Mouse (Mus musculus) induced T-regulatory cell, adult 2 months (primary cell): ENCODE results near the gene Eomes.
A peak's percentile ranks its signal among the peaks of the same experiment; 100 is the strongest.

Source experiments
- DNase-seq: peaks from one replicate; pipeline ENCODE4 v3.0.0-alpha.2; 2012; ENCODE audit warnings: low read depth

Gene Eomes

GRCm38 (mm10) chr9:118488138-118488895, 10.3 kb downstream of the Eomes start:
- DNase-seq: peak; percentile 70

DNA sequence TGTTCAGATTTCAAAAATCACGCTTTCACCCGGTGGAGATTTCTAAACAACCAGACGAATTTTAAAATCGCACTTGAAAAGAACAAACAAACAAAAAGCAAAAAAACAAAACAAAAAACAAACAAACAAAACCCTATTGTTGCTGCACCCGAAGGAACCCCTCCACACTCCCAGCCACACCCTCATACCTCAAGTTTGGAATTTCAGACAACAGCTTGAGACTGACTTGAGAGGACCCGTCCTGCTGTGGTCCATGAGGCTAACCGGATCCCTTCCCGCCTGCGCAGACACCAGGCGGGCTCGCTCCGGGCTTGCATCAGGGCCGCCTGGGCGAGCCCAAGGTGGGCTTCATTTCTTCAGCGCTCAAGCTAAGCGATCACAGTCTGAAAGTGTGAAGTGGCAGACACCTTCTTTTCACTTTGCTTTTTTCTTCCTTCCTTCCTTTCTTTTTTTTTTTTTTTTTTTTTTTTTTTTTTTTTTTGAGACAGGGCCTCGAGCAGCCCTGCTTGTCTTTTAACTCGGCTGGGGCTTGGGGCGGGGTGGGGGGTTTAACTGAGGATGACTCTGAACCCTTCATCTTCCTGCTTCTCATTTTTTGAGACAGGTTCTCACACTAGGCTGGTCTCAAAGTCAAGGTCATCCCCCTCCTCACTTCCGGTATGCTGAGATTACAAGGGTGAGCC, 11.0 kb downstream of the Eomes start:
- peak; percentile 52 for DNase-seq

DNA sequence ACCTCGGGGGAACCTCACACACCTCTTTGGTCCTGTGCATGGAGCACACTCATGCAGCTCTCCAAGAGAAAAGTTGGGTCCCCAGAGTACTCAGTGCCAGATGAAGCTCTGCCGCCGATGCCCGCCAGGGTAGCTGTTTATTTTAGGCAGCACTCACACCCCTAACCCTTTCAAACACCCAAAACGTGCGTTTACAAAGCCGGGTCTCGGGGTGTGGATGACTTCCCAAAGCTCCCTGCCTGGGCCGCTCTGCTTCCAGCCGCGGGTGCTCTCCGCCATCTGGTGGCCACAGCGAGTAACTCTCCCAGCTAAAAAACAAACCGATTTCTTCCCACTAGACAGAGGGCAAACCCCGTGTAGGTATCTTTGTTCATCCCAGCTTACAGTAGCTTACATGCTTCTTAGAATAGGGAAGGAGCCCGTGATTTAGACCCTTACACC, 11.6 kb downstream of the Eomes start:
- DNase-seq: peak; percentile 88

- DNase-seq: no peak
These were observed 13.2 kb downstream of the Eomes start for GRCm38 (mm10) chr9:118491195-118491594.

- no peak for DNase-seq
These were observed 15.1 kb downstream of the Eomes start for GRCm38 (mm10) chr9:118492932-118493698.

DNA sequence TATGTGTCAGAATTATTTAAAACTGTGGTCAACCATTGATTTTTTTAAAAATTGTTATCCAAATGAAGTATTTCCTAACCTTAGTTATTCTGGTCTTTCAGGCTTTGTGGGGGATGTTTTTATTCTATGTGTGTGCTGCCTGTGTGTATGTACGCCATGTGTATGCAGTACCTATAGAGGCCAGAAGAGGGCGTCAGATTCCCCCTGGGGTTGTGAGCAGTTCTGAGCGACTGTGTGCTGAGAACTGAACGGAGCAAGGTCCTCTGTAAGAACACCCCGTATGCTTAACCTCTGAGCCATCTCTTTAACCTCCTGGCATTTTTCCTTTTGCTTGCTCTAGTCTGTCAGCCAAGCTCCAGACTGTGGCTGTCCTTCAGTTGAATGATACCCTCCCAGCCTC, 16.1 kb downstream of the Eomes start:
- DNase-seq: no peak

DNA sequence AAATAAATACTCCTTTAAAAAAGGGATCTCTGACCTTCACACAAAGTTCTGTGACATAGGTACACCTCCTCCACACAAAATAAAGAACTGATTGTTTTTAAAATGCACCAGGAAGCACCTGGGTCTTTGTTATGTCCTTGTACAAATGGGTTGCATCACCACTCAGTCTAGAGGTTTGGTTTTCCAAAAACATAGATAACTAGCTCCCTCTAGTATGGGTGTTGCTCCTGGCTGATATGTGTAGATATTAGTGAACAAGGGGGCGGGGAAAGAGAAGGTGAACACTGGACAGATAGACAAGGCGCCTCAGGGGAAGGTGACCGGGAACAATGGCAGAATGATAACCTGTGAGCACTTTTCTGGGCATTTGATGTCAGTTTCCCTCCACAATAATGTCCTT, 17.9 kb downstream of the Eomes start:
- DNase-seq: no peak

DNA sequence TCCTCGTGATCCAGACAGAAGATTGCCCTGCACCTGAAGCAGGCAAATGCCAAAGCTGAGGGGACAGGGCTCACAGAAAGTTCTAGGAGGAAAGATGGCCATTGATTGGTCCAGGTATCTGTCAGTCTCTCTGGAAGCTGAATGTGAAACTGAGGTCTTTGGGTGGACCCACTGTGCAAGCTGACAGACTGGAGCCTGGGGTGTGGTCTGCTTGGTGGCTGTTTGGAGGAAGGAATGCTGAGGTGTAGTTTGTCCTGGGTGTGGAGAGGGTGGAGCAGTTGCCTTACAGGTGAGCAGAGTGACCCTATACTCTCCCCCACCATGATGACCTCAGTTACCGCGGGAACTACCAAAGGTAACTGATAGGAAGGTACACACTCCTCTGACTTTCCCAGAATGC, 18.9 kb downstream of the Eomes start:
- DNase-seq: no peak

GRCm38 (mm10) chr9:118498061-118498460, 20.0 kb downstream of the Eomes start:
- DNase-seq: no peak

- no peak for DNase-seq
These were observed 23.0 kb downstream of the Eomes start for GRCm38 (mm10) chr9:118500963-118501362.

DNA sequence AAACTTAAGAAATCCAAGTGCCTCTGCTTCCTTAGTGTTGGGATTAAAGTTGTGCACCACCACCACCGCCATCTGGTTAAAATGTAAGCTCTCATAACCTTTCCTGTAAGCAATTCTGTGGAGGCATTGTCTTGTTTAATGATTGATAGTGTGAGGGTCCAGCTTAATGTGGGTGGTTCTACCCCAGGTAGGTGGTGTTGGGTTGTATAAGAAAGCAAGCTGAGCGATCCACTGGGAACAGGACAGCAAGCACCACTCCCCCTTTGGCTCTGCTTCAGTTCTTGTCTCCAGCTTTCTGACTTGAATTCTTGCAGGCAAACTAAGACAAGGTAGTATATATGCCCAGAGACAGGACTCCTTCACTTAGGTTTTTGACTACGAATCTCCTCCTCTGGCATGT, 26.6 kb downstream of the Eomes start:
- no peak for DNase-seq

DNA sequence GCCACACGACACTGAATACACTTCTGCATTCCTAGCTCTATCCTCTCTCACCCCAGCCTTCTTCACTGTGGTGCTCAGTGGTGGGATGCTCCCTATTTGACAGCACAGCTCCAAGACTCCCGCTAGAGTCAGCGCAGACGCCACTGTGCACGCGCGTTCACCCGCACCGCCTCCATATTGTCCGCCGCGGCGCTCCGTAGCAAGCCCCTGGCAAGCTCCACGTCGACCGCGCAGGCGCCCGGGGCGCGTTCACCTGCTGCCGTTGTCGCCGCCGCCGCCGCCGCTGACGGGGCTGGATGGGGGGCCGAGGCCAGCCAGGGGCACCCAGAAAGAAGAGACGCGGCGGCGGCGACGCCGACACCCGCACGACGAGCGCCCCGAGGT, 28.0 kb downstream of the Eomes start, which contains the start of gene Golga4:
Gene Golga4 (plus strand): TSS at position 248 of the 384 bp plus-strand sequence.
- DNase-seq: peak; percentile 86

DNA sequence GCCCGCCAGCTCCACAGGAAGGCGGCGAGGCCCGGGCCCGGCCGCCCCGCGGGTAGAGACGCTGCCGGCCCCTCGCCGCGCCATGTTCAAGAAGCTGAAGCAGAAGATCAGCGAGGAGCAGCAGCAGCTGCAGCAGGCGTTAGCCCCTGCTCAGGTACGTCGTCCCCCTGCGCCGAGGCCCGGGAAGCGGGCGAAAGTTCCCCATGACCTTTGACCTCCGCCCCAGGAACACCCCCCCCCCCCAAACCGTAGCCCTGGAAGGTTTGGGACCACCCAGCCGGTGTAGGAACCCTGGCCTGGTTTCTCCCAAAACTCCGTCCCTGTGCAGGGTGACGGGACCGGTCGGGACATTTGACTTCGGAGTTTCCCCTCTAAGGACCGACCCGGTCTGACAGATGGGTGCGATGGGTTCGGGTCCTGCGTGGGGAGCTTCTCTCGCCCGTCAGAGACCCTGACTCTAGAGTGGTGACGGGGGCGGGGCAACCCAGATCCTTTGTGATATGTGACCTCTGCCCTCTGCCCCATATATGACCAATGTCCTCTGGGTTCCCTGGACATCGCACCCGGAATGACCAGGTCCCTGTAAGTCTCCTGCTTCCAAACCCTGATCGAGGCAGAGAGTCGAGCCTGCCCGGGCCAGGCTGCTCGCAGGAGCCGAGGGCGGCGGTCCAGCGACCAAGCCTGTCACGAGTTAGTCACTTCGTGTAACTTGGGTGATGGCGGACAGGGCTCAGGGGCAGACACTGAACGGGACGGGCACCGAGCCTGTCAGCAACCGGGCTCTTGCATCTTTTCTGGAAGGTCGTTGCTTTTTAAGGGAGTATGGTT, 28.6 kb downstream of the Eomes start:
- DNase-seq: peak; percentile 43

DNA sequence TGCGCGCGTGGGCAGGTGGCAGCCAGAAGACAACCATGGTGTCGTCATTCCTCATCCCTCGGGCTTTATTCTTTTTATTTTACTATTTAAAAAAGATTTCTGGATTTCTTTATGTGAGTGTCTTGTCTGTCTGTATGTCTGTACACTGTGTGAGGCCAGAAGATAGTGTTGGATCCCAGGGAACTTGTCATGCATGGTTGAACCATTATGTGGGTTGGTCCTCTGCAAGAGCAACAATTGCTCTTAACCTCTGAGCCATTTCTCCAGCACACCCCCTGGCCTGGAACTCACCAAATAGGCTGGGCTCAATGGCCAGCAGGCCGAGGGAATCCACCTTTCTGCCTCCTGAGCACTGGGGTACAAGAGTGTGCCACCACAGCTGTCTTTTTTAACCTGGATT, 29.5 kb downstream of the Eomes start:
- no peak for DNase-seq

DNA sequence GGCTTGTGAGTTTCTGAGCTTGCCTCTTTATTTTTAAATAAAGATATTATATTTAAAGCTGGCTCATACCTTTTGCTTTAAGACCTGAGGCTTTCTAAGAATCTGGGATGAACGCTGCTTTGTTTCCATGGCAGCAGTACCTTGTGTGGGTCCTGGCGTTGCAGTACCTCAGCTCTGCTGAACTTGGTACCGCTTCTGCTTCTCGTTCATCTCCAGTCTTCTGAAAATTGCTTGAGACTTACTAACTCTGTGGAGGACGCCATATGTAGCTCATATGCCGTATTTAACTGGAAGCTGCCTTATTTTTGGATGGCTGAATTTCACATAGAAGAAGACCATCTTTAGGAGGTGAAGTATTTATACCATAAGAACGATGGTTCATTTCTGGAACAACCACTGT, 30.6 kb downstream of the Eomes start:
- DNase-seq: no peak

DNA sequence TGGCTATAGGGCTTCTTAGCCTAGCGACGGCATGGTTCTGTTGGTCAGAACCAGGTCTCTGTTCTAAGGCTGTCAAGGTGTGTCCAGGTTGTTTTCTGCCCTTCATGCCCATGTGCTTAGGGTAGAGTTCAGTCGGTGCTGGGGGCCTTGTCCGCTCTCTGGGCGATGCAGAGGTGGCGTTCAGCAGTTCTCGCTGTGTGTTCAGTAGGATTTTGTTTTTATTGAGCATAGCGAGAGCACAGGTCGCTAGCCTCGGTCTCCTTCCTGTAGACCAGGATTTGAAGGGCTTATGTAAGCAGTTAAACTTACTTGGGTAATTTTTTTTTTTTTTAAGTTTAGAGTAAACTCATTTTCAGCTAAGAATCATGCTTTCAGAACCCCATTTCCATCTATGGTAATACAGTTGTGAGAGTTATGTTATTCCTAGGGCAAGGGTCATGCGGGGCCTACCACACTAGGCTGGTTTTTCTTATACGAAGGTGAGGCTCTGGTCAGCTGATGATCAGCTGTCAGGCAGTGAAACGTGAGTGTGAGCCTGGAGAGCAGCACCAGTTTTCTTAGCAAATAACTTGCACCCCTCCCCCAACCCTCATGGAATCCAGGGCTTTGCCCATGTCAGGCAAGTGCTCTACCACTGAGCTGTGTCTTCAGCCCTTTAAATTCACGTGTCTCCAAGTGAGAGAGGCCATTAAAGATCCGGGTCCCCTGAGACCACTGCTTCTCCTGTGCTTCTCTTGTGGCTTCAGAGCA, 33.1 kb downstream of the Eomes start:
- DNase-seq: no peak

DNA sequence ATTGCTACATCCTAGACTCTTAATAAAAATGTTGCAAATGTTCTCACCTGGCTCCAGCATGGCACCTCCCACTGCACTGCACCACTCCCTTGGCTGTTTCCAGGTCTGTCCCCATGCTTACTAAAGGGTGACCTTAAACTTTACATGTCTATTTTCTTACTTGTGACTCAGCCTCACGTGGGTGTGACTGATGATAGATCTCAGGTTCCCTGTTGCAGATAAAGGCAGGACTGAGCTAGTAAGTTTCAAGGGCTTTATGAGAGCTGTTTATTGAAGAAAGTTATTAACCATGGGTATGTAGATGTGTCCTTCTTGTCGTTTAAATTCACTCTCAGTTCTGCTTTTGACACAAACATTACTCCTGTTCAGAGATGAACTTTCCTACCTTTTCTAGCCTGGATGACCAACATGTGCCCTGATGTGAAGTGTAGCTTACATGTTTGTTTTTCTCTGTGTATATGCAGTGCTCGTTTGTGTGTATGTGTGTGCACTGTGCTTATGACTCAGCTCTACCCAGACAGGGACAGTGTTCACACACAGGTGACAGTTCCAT, 34.7 kb downstream of the Eomes start:
- DNase-seq: no peak

GRCm38 (mm10) chr9:118515476-118515875, 37.5 kb downstream of the Eomes start:
- DNase-seq: no peak

- DNase-seq: no peak
These were observed 38.1 kb downstream of the Eomes start for GRCm38 (mm10) chr9:118516162-118516561.

- no peak for DNase-seq
These were observed 39.6 kb downstream of the Eomes start for GRCm38 (mm10) chr9:118517619-118518018.

GRCm38 (mm10) chr9:118519101-118519500, 41.1 kb downstream of the Eomes start:
- no peak for DNase-seq
